Comparison of ENCODE assay signal across 9 mouse cellular contexts in the genomic region with DNA sequence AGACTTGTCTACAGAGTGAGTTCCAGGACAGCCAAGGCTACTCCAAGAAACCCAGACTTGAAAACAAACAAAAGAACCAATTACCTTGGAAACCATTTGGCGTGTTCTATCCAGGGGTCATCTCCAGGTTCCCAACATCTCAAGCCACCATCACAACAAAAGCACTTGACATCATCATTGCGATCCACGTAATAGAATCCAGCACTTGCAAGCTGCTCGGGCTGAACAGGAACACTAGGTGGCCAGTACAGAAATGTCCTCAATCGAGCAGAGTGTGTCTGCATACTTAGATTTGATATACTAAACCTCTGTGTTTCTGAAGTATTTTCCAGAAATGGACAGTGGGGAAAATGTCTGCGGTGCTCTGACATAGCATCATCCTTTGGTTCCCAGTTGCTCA. TPM values are rescaled to one million over a fixed set of nuclear protein-coding genes. Genes with fewer than 3 reads are reported as not detected.
DNase-seq lines count a peak whose midpoint lies in the region; ATAC-seq and TF ChIP-seq lines count a peak whose summit lies in the region.
"Had no signal": no experiment of that assay in that cellular context is flagged by ENCODE, and none has a peak within 500 bp of the region (broad histone marks: within the 10 kb centered on the region; RNA-seq: fewer than 3 reads in every experiment).

No protein-coding gene starts in this region.

- CTCF ChIA-PET in Patski (lab: Charles Lee), result no interaction called here

- POLR2A ChIA-PET in Patski (lab: Charles Lee), result no interaction called here

- TF ChIP-seq CTCF in Patski (IDR thresholded peaks at IDR 0.05), result peak; percentile 17

- no peak for ATAC-seq in heart, embryonic 16.5 days (replicated peaks; ENCODE audit: extremely low read depth, insufficient read depth, low FRiP score)
- ATAC-seq in Patski, result no peak
- ATAC-seq in intestine, embryonic 16.5 days, result no peak
- ATAC-seq in erythroid progenitor cell, adult 5-6 weeks (replicated peaks; ENCODE audit: low FRiP score, poor library complexity, severe bottlenecking), result no peak

- no peaks in the 10 kb centered on the region for H3K9me3 ChIP-seq in heart, embryonic 16.5 days (replicated peaks; ENCODE audit: control insufficient read depth, low read length)
- H3K9me3 ChIP-seq in heart, embryonic 10.5 days, result no peaks in the 10 kb centered on the region
- H3K9me3 ChIP-seq in intestine, embryonic 16.5 days (ENCODE audit: control insufficient read depth, low read length), result no peaks in the 10 kb centered on the region

- no peak overlapping the region for H3K27ac ChIP-seq in heart, embryonic 16.5 days (ENCODE audit: low read length)
- no peak overlapping the region for H3K27ac ChIP-seq in heart, embryonic 10.5 days
- no peak overlapping the region for H3K27ac ChIP-seq in intestine, embryonic 16.5 days (ENCODE audit: low read length)

- peaks cover 35% of the 10 kb centered on the region for H3K4me1 ChIP-seq in heart, embryonic 16.5 days (ENCODE audit: control insufficient read depth, insufficient read depth, low read length)
- peaks cover 25% of the 10 kb centered on the region; the same call in 1 of the 2 replicates for H3K4me1 ChIP-seq in heart, embryonic 10.5 days
- H3K4me1 ChIP-seq in intestine, embryonic 16.5 days (ENCODE audit: control insufficient read depth, insufficient read depth, low read length), result peaks cover 9% of the 10 kb centered on the region

- in situ Hi-C loops in Patski (cut with MboI; ENCODE audit: low pct_unique_long_range_greater_than_20kb), result no loop called here

- DNase-seq in heart, embryonic 10.5 days (ENCODE audit: low spot score), result no peak
- DNase-seq in 3T3-L1 (ENCODE audit: low read depth, low spot score), result peak; percentile 28
- no peak for DNase-seq in Patski (ENCODE audit: low read depth, low spot score)
- no peak for DNase-seq in embryo, embryonic 11 days
- DNase-seq in cerebellum, postnatal 10 days, result no peak
- DNase-seq: lung, postnatal 36 days had no signal

- peaks cover 9% of the 10 kb centered on the region; the same call in 1 of the 2 replicates for H3K36me3 ChIP-seq in heart, embryonic 16.5 days (ENCODE audit: control insufficient read depth, insufficient read depth)
- peaks cover 17% of the 10 kb centered on the region for H3K36me3 ChIP-seq in heart, embryonic 10.5 days
- H3K36me3 ChIP-seq in intestine, embryonic 16.5 days (ENCODE audit: control insufficient read depth, insufficient read depth, low read length), result no peaks in the 10 kb centered on the region; the same call in 1 of the 2 replicates

- no peak overlapping the region; the same call in 1 of the 2 replicates for H3K4me3 ChIP-seq in heart, embryonic 16.5 days (ENCODE audit: low read length)
- H3K4me3 ChIP-seq in heart, embryonic 10.5 days, result no peak overlapping the region
- no peak overlapping the region for H3K4me3 ChIP-seq in intestine, embryonic 16.5 days (ENCODE audit: low read length)

- no peak overlapping the region for H3K9ac ChIP-seq in heart, embryonic 16.5 days (ENCODE audit: low read length)
- no peak overlapping the region for H3K9ac ChIP-seq in intestine, embryonic 16.5 days (ENCODE audit: low read depth, low read length)

- peak overlapping the region; percentile 37 for H3K4me2 ChIP-seq in heart, embryonic 16.5 days (ENCODE audit: low read depth, low read length)
- 0 out of 2 replicates have a peak overlapping the region, but pooled peaks have one; percentile 19 for H3K4me2 ChIP-seq in intestine, embryonic 16.5 days (ENCODE audit: low read depth, low read length)

- WGBS in heart, embryonic 16.5 days, result 83% methylated on average over 6 of the region's 6 CpGs
- 89% methylated on average over 6 of the region's 6 CpGs for WGBS in heart, embryonic 10.5 days
- WGBS in intestine, embryonic 16.5 days, result 88% methylated on average over 6 of the region's 6 CpGs

- H3K27me3 ChIP-seq in heart, embryonic 16.5 days (ENCODE audit: control insufficient read depth, insufficient read depth, low read length), result no peaks in the 10 kb centered on the region
- no peaks in the 10 kb centered on the region for H3K27me3 ChIP-seq in heart, embryonic 10.5 days (ENCODE audit: insufficient read depth, poor library complexity, severe bottlenecking)
- no peaks in the 10 kb centered on the region for H3K27me3 ChIP-seq in Patski
- no peaks in the 10 kb centered on the region for H3K27me3 ChIP-seq in intestine, embryonic 16.5 days (replicated peaks; ENCODE audit: control insufficient read depth, insufficient read depth, low read length)

RNA-seq across cellular contexts. Expression of gene Birc2, which starts 3.4 kb away (rescaled TPM):
- 27.9 and 29.7 TPM in 2 replicates for polyA plus RNA-seq in heart, embryonic 16.5 days (2015; fragmentation: Nextera tagmentation; extraction: Ambion mirVana)
- 23.6 and 24.2 TPM in 2 replicates for polyA plus RNA-seq in heart, embryonic 10.5 days (2016; fragmentation: Nextera tagmentation; extraction: Ambion mirVana)
- 37.1 TPM for polyA plus RNA-seq in Patski (2021)
- polyA plus RNA-seq in intestine, embryonic 16.5 days (2015; fragmentation: Nextera tagmentation; extraction: Ambion mirVana), result 26.9 and 27.6 TPM in 2 replicates
- 56.6 and 59.9 TPM in 2 replicates for total RNA-seq in erythroid progenitor cell, adult 5-6 weeks (2015; ENCODE audit: low replicate concordance)
- 45.6 and 63.0 TPM in 2 replicates for total RNA-seq in erythroid progenitor cell, adult 5-6 weeks (2017; ENCODE audit: low replicate concordance)

RNA-seq across cellular contexts. Expression of gene Birc3, which starts 39.6 kb away (rescaled TPM):
- polyA plus RNA-seq in heart, embryonic 16.5 days (2015; fragmentation: Nextera tagmentation; extraction: Ambion mirVana), result 7.3 and 10.0 TPM in 2 replicates
- 4.9 and 5.2 TPM in 2 replicates for polyA plus RNA-seq in heart, embryonic 10.5 days (2016; fragmentation: Nextera tagmentation; extraction: Ambion mirVana)
- polyA plus RNA-seq in Patski (2021), result 12.9 TPM
- 12.7 and 15.3 TPM in 2 replicates for polyA plus RNA-seq in intestine, embryonic 16.5 days (2015; fragmentation: Nextera tagmentation; extraction: Ambion mirVana)
- 6.7 and 12.3 TPM in 2 replicates for total RNA-seq in erythroid progenitor cell, adult 5-6 weeks (2015; ENCODE audit: low replicate concordance)
- total RNA-seq in erythroid progenitor cell, adult 5-6 weeks (2017; ENCODE audit: low replicate concordance), result 12.0 and 18.7 TPM in 2 replicates
